Mouse (Mus musculus) liver, embryonic 14.5 days (tissue): ENCODE measurements at regions not wholly inside any gene's neighbourhood (a gene's known extent, or its start where the extent isn't known, plus 50 kb on each side); places are given as distances from the start of the nearest gene placed in this dataset.
A peak's percentile ranks its signal among the peaks of the same experiment; 100 is the strongest.

Experiments
- ATAC-seq: fragments of 200-750 bp; cut with Nextera tagmentation; 2 replicates; pipeline ENCODE4 v1.8.0; 2017; ENCODE audit warnings: moderate number of reproducible peaks, mild to moderate bottlenecking, moderate library complexity; ENCODE audit not compliant: insufficient read depth
- DNase-seq, 3 experiments: peaks; one replicate each; pipeline ENCODE4 v3.0.0-alpha.2; 2012 to 2013; ENCODE audit warnings: low read depth in 3 of 3, low spot score in 3 of 3
- H3K27ac ChIP-seq: fragments of 300-500 bp; sonication (generic); 2 replicates; pipeline ENCODE4 v1.5.1; 2014; ENCODE audit warnings: moderate library complexity, mild to moderate bottlenecking, control low read depth, inconsistent platforms
- H3K27me3 ChIP-seq: fragments of 300-500 bp; sonication (generic); 2 replicates; pipeline ENCODE4 v1.6.1; 2014; ENCODE audit warnings: mild to moderate bottlenecking, low read length, moderate library complexity; ENCODE audit not compliant: control insufficient read depth, insufficient read depth
- H3K36me3 ChIP-seq: fragments of 300-500 bp; sonication (generic); replicated peaks from 2 replicates; pipeline ENCODE4 v1.6.1; 2014; ENCODE audit warnings: low read depth; ENCODE audit not compliant: control insufficient read depth, insufficient read depth
- H3K4me1 ChIP-seq, 2 experiments: fragments of 200-500 bp in 1 of 2; fragments of 300-500 bp in 1 of 2; sonication (generic) in 1 of 2; replicated peaks; 2 replicates each; pipeline ENCODE4 v1.6.1; 2012 to 2014; ENCODE audit warnings: antibody characterized with exemption in 1 of 2, inconsistent platforms in 1 of 2, low read length in 1 of 2; ENCODE audit not compliant: control insufficient read depth in 2 of 2, insufficient read depth in 2 of 2
- H3K4me2 ChIP-seq: fragments of 300-500 bp; sonication (generic); 2 replicates; pipeline ENCODE4 v1.6.1; 2014; ENCODE audit warnings: low read depth, mild to moderate bottlenecking, control low read depth, moderate library complexity
- H3K4me3 ChIP-seq, 2 experiments: fragments of 200-500 bp in 1 of 2; fragments of 300-500 bp in 1 of 2; sonication (generic) in 1 of 2; 2 replicates each; pipeline ENCODE4 v1.5.1; 2012 to 2014; ENCODE audit warnings: low read depth in 2 of 2, low read length in 2 of 2, mild to moderate bottlenecking in 2 of 2, control low read depth in 1 of 2, inconsistent platforms in 1 of 2, moderate library complexity in 1 of 2; ENCODE audit not compliant: insufficient read depth in 1 of 2
- H3K9ac ChIP-seq: fragments of 300-500 bp; sonication (generic); replicated peaks from 2 replicates; pipeline ENCODE4 v1.6.1; 2014; ENCODE audit warnings: mild to moderate bottlenecking, control low read depth, moderate library complexity
- H3K9me3 ChIP-seq: fragments of 300-500 bp; sonication (generic); 2 replicates; pipeline ENCODE4 v1.6.1; 2016; ENCODE audit warnings: low read length, mixed read lengths; ENCODE audit not compliant: control insufficient read depth
- CTCF ChIP-seq: IDR thresholded peaks from 2 replicates; pipeline ENCODE4 v1.5.1; 2016; ENCODE audit warnings: antibody characterized with exemption, low read depth, control low read depth
- EP300 ChIP-seq: IDR thresholded peaks from 2 replicates; pipeline ENCODE4 v1.6.1; 2016; ENCODE audit warnings: antibody characterized with exemption, low read depth
- WGBS: fragments of 180-500 bp; shearing (Covaris S2); extraction: QIAGEN DNeasy Blood & Tissue Kit; methylation state at CpG from one replicate; pipeline ENCODE4 v1.1.7; 2014; ENCODE audit not compliant: insufficient replicate concordance; 5-methylcytosine and 5-hydroxymethylcytosine counted together

- Histone ChIP-seq H3K4me3 (no peak overlapping the region), H3K4me2 (no peak overlapping the region), H3K27ac (no peak overlapping the region), H3K36me3 (no peaks in the 10 kb centered on the region), H3K9me3 (no peaks in the 10 kb centered on the region), H3K27me3 (peaks cover 14% of the 10 kb centered on the region), H3K9ac (no peak overlapping the region), H3K4me1 (no peaks in the 10 kb centered on the region)
- no peak for ATAC-seq
- WGBS, result 16% methylated on average over 35 of the region's 35 CpGs
- TF ChIP-seq CTCF, result peak; percentile 66
- TF ChIP-seq EP300, result no peak
- DNase-seq, result no peak
These were observed 71.9 kb upstream of the 1600014C23Rik start for GRCm38 (mm10) chr17:45805471-45806082.

- Histone ChIP-seq H3K27ac (no peak overlapping the region), H3K4me3 (no peak overlapping the region), H3K4me1 (no peaks in the 10 kb centered on the region), H3K36me3 (no peaks in the 10 kb centered on the region), H3K9ac (no peak overlapping the region), H3K27me3 (peaks cover 14% of the 10 kb centered on the region), H3K9me3 (no peaks in the 10 kb centered on the region), H3K4me2 (no peak overlapping the region)
- WGBS, result 76% methylated on average over 8 of the region's 8 CpGs
- no peak for ATAC-seq
- no peak for TF ChIP-seq CTCF
- no peak for TF ChIP-seq EP300
- DNase-seq, result no peak
These were observed 69.7 kb upstream of the 1600014C23Rik start for GRCm38 (mm10) chr17:45803331-45803730.

GRCm38 (mm10) chr17:45802439-45802838, 68.8 kb upstream of the 1600014C23Rik start:
- H3K4me3 ChIP-seq, result no peak overlapping the region
- ATAC-seq (no peak), DNase-seq (no peak)
- peaks cover 14% of the 10 kb centered on the region for H3K27me3 ChIP-seq
- no peak overlapping the region for H3K9ac ChIP-seq
- no peaks in the 10 kb centered on the region for H3K9me3 ChIP-seq
- H3K4me2 ChIP-seq, result no peak overlapping the region
- H3K27ac ChIP-seq, result no peak overlapping the region
- 71% methylated on average over 8 of the region's 8 CpGs for WGBS
- TF ChIP-seq EP300 (no peak), CTCF (no peak)
- H3K36me3 ChIP-seq, result no peaks in the 10 kb centered on the region
- H3K4me1 ChIP-seq, result no peaks in the 10 kb centered on the region

GRCm38 (mm10) chr17:45799725-45800124, 66.1 kb upstream of the 1600014C23Rik start:
- WGBS, result 53% methylated on average over 1 of the region's 1 CpGs
- no peak for TF ChIP-seq EP300
- TF ChIP-seq CTCF, result no peak
- H3K4me3 ChIP-seq, result no peak overlapping the region
- H3K27me3 ChIP-seq, result peaks cover 4% of the 10 kb centered on the region; the same call in 1 of the 2 replicates
- DNase-seq, result no peak
- H3K9ac ChIP-seq, result no peak overlapping the region
- H3K27ac ChIP-seq, result no peak overlapping the region
- no peak for ATAC-seq
- no peaks in the 10 kb centered on the region for H3K4me1 ChIP-seq
- H3K9me3 ChIP-seq, result no peaks in the 10 kb centered on the region
- no peak overlapping the region for H3K4me2 ChIP-seq
- H3K36me3 ChIP-seq, result no peaks in the 10 kb centered on the region

GRCm38 (mm10) chr17:45798996-45799395, 65.4 kb upstream of the 1600014C23Rik start:
- DNase-seq, result no peak
- no peak overlapping the region for H3K4me3 ChIP-seq
- no peaks in the 10 kb centered on the region for H3K9me3 ChIP-seq
- no peak overlapping the region for H3K27ac ChIP-seq
- no peaks in the 10 kb centered on the region for H3K27me3 ChIP-seq
- no peak for ATAC-seq
- H3K4me2 ChIP-seq, result no peak overlapping the region
- TF ChIP-seq CTCF (no peak), EP300 (no peak)
- 51% methylated on average over 11 of the region's 11 CpGs for WGBS
- no peaks in the 10 kb centered on the region for H3K4me1 ChIP-seq
- no peaks in the 10 kb centered on the region for H3K36me3 ChIP-seq
- no peak overlapping the region for H3K9ac ChIP-seq

- Histone ChIP-seq H3K4me2 (no peak overlapping the region), H3K4me1 (no peaks in the 10 kb centered on the region), H3K27me3 (no peaks in the 10 kb centered on the region), H3K36me3 (no peaks in the 10 kb centered on the region), H3K4me3 (no peak overlapping the region), H3K27ac (no peak overlapping the region), H3K9ac (no peak overlapping the region), H3K9me3 (no peaks in the 10 kb centered on the region)
- ATAC-seq, result no peak
- TF ChIP-seq EP300 (no peak), CTCF (no peak)
- no peak for DNase-seq
- WGBS, result 60% methylated on average over 8 of the region's 8 CpGs
These were observed 64.8 kb upstream of the 1600014C23Rik start for GRCm38 (mm10) chr17:45798456-45798855.
